Mouse (Mus musculus) midbrain, embryonic 14.5 days (tissue): ENCODE measurements around the gene Nsd2. TPM values are rescaled to one million over a fixed set of nuclear protein-coding genes. Genes with fewer than 3 reads are reported as not detected.
"Not testable (repeated sequence)": the region's sequence is repeated elsewhere in the genome, so short reads cannot be mapped to it uniquely, and the experiment has no call there.

Experiments
- ATAC-seq: fragments of 200-750 bp; cut with Nextera tagmentation; 2 replicates; pipeline ENCODE4 v1.8.0; 2017; ENCODE audit warnings: moderate number of reproducible peaks, moderate library complexity; ENCODE audit not compliant: low FRiP score, low TSS enrichment
- DNase-seq: peaks from one replicate; pipeline ENCODE4 v3.0.0-alpha.2; 2015
- H3K27ac ChIP-seq: fragments of 300-500 bp; sonication (generic); replicated peaks from 2 replicates; pipeline ENCODE4 v1.5.1; 2014; ENCODE audit warnings: mild to moderate bottlenecking, low read depth, low read length, moderate library complexity
- H3K27me3 ChIP-seq: fragments of 300-500 bp; sonication (generic); 2 replicates; pipeline ENCODE4 v1.6.1; 2014; ENCODE audit warnings: low read length, control low read depth, mixed read lengths; ENCODE audit not compliant: control insufficient read depth, insufficient read depth
- H3K36me3 ChIP-seq: fragments of 300-500 bp; sonication (generic); 2 replicates; pipeline ENCODE4 v1.6.1; 2014; ENCODE audit warnings: low read length, control low read depth; ENCODE audit not compliant: control insufficient read depth, insufficient read depth
- H3K4me1 ChIP-seq: fragments of 300-500 bp; sonication (generic); 2 replicates; pipeline ENCODE4 v1.6.1; 2014; ENCODE audit warnings: mild to moderate bottlenecking, antibody characterized with exemption, low read length, control low read depth; ENCODE audit not compliant: control insufficient read depth, insufficient read depth
- H3K4me2 ChIP-seq: fragments of 300-500 bp; sonication (generic); 2 replicates; pipeline ENCODE4 v1.6.1; 2014; ENCODE audit warnings: mild to moderate bottlenecking, low read length, moderate library complexity
- H3K4me3 ChIP-seq: fragments of 300-500 bp; sonication (generic); replicated peaks from 2 replicates; pipeline ENCODE4 v1.5.1; 2014; ENCODE audit warnings: low read depth, low read length
- H3K9ac ChIP-seq: fragments of 300-500 bp; sonication (generic); replicated peaks from 2 replicates; pipeline ENCODE4 v1.6.1; 2014; ENCODE audit warnings: mild to moderate bottlenecking, low read length, moderate library complexity
- H3K9me3 ChIP-seq: fragments of 300-500 bp; sonication (generic); 2 replicates; pipeline ENCODE4 v1.6.1; 2016; ENCODE audit warnings: low read length, control low read depth, mixed read lengths; ENCODE audit not compliant: control insufficient read depth
- WGBS: fragments of 180-500 bp; shearing (Covaris S2); extraction: QIAGEN DNeasy Blood & Tissue Kit; methylation state at CpG from one replicate; pipeline ENCODE4 v1.1.7; 2014; 5-methylcytosine and 5-hydroxymethylcytosine counted together
- polyA plus RNA-seq: library from polyadenylated mRNA; unstranded; fragments of >200 nt; fragmentation: Nextera tagmentation; extraction: Ambion mirVana; gene quantifications from 2 replicates; pipeline ENCODE4 v1.2.1, GENCODE M21; 2014

Nsd2 gene
- polyA plus RNA-seq, 1 experiment from 2014 or later = 119 TPM

DNA sequence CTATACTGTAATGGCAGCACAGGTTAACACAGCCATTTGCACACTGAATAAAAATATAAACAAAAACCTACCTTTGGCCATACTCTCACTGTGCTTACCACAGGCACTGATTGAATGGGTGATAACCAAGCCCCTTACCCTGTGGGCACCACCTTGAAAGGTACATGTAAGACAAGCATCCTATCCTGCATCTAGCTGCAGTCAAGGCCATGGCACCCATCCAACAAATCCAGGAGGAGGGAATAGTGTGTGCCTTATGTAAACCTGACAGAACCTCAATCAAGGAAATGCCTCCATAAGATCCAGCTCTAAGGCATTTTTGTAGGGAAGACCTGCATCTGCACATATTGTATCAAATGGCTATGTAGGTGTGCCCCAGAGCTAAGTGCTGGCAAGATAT, 105.6 kb downstream of the Nsd2 start:
- Histone ChIP-seq H3K9me3 (no peaks in the 10 kb centered on the region; the same call in 1 of the 2 replicates), H3K36me3 (peaks cover 34% of the 10 kb centered on the region), H3K27ac (no peak overlapping the region), H3K4me3 (no peak overlapping the region), H3K4me1 (no peaks in the 10 kb centered on the region), H3K4me2 (no peak overlapping the region), H3K9ac (no peak overlapping the region), H3K27me3 (no peaks in the 10 kb centered on the region)
- no peak for DNase-seq
- no peak for ATAC-seq

DNA sequence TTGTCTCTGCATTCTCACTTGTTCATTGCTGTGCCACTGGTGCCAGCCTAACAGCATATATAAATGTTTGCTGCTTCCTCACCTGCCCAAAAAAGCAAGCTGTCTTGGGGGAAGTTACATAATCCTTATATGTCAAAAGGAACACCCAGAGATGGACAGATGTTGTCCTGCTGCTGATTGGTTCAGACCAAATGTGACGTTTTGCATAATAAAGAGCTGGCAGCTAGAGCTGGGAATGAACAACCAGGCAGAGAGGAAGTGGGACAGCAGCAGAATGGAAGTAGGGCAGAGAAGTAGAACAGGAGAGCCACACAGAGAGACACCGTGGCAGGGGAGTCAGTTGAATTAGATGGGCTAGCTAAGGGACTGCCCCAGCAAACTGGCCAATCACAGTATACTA, 111.9 kb downstream of the Nsd2 start:
- H3K9me3 ChIP-seq = no peaks in the 10 kb centered on the region; the same call in 1 of the 2 replicates
- ATAC-seq = no peak
- WGBS = 81% methylated on average over 2 of the region's 2 CpGs
- H3K4me1 ChIP-seq = peaks cover 24% of the 10 kb centered on the region
- peaks cover 16% of the 10 kb centered on the region; the same call in 1 of the 2 replicates for H3K36me3 ChIP-seq
- H3K9ac ChIP-seq = no peak overlapping the region
- no peak overlapping the region for H3K4me2 ChIP-seq
- H3K27me3 ChIP-seq = no peaks in the 10 kb centered on the region
- no peak overlapping the region for H3K4me3 ChIP-seq
- H3K27ac ChIP-seq = no peak overlapping the region
- no peak for DNase-seq

DNA sequence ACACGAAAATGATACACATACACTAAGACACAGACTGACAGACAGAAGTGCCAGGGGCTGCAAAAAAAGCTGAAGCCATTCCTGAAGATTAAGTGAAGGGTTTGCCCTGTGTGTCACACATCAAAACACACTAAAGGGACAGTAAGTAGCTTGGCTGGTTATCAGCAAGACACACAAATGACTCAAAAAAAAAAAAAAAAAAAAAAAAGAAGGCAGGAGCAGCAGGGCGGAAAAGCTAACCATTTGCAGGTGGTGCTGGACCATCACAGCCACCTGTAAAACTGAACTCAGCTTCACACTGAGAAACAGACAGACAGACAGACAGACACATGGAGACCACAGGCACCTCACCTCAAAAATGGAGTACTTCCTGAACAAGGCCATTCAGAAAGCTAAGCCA, 113.6 kb downstream of the Nsd2 start:
- 81% methylated on average over 2 of the region's 2 CpGs for WGBS
- no peak overlapping the region for H3K4me3 ChIP-seq

DNA sequence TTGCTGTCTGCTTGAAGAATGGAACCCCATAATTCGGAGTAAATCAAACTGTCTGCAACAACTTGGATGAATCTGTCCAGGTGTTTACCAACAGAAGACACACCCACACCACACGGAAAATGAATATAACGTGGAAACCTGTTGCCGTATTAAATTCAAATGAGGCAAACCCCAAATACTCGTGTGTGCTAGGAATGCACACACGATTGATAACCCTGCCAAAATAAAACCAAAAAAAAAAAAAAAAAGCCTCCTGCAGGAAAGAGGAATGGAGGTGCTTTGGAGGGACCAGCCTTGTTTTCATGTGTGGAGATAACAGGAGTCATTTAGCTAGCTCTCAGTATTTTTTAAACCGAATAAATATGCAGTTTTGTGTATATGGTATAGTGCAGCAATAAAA, 114.4 kb downstream of the Nsd2 start:
- no peak for DNase-seq
- Histone ChIP-seq H3K9me3 (no peaks in the 10 kb centered on the region), H3K4me1 (peaks cover 24% of the 10 kb centered on the region), H3K36me3 (peaks cover 7% of the 10 kb centered on the region; the same call in 1 of the 2 replicates), H3K4me3 (peak overlapping the region; percentile 84), H3K27me3 (no peaks in the 10 kb centered on the region), H3K9ac (peak overlapping the region; percentile 70; the same call in 1 of the 2 replicates), H3K27ac (no peak overlapping the region), H3K4me2 (peak overlapping the region; percentile 62)
- WGBS = 84% methylated on average over 7 of the region's 7 CpGs
- ATAC-seq = no peak

More for the DNA sequence above, 113.6 kb downstream of the Nsd2 start:
- Histone ChIP-seq H3K27ac (no peak overlapping the region), H3K4me2 (peak overlapping the region; percentile 62), H3K9ac (no peak overlapping the region), H3K4me1 (peaks cover 24% of the 10 kb centered on the region), H3K9me3 (no peaks in the 10 kb centered on the region; the same call in 1 of the 2 replicates), H3K27me3 (no peaks in the 10 kb centered on the region), H3K36me3 (peaks cover 13% of the 10 kb centered on the region; the same call in 1 of the 2 replicates)
- DNase-seq (no peak), ATAC-seq (no peak)

DNA sequence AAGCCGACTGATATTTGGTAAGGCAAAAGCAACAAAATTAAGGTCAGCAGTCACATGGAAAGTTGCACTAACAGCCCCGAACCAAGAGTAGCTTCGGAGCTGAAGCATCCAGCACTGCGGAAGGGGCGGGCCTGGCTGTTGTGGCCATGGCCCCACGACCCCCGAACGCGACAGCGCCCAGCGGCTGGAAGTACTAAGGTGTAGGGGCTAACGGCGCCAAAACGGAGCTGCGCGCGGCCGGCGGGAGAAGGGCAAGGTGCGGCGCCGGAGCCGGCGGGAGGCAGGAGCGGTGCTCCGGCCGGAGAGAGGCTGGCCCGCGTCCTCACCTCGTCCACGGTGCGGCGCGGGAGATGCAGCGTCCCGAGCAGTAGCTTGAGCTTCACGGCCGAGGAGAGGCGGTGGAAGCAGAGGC, 115.2 kb downstream of the Nsd2 start:
- Histone ChIP-seq H3K9me3 (no peaks in the 10 kb centered on the region), H3K36me3 (0 out of 2 replicates have a peak, but pooled peaks cover 4% of the 10 kb centered on the region), H3K27me3 (no peaks in the 10 kb centered on the region), H3K4me3 (peak overlapping the region; percentile 84), H3K4me1 (peaks cover 24% of the 10 kb centered on the region), H3K4me2 (peak overlapping the region; percentile 62), H3K9ac (peak overlapping the region; percentile 70), H3K27ac (peak overlapping the region; percentile 95)
- WGBS = under 1% methylated on average over 39 of the region's 39 CpGs
- ATAC-seq (peak; percentile 79), DNase-seq (no peak)

DNA sequence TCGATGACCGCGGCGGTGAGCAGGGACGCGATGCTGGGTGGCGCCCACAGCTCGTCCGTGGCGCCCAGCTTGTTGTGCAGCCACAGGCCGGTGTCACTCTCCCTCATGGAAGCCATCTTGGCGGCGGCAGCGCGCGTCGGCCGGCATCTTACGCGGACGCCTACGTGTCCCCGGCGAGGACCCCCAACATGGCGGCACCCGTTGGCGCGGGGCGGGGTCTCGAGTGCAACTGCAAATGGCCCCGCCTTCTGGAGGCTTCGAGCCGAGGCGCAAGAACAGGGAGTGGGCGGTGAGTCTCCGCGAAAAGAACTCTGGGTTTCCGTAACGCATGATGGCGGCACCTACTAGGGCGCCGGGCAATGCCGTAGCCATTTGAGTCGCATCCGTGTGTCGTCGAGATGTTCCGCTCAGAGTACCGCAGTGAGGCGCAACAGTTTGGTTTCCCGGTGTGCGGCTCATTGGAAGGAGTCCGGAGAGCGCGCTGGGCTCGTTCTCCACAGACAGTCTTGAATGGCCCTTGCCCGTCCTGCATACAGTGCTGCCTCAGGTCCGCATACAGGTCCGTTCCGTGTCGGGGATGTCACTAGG, 115.7 kb downstream of the Nsd2 start, which contains the start of gene Nelfa:
Gene Nelfa (minus strand): TSS at position 294 of the 588 bp plus-strand sequence.
- Histone ChIP-seq H3K36me3 (0 out of 2 replicates have a peak, but pooled peaks cover 4% of the 10 kb centered on the region), H3K9me3 (peaks cover 4% of the 10 kb centered on the region; the same call in 1 of the 2 replicates), H3K4me2 (peak within 1 kb of the TSS; percentile 62), H3K4me1 (peaks cover 24% of the 10 kb centered on the region), H3K27ac (peak within 1 kb of the TSS; percentile 95), H3K9ac (peak within 1 kb of the TSS; percentile 70), H3K27me3 (no peaks in the 10 kb centered on the region), H3K4me3 (peak within 1 kb of the TSS; percentile 84)
- ATAC-seq (peak; percentile 97), DNase-seq (peak; percentile 100)
- WGBS = under 1% methylated on average over 60 of the region's 61 CpGs

DNA sequence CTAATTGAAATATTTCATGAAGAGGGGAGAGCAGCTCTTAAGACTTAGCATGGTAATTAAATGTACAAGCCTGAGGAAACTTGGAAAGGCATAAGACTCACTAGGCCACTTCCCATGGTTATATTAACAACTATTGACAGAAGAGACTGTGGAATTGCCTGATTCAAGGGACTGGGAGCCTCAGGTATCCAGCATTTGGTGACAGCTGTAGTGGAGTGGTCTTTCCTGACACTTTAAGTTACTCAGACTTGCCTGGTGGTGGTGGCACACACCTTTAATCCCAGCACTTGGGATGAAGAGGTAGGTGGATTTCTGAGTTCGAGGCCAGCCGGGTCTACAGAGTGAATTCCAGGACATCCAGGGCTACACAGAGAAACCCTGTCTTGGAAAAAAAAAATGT, 116.7 kb downstream of the Nsd2 start:
- Histone ChIP-seq H3K27me3 (no peaks in the 10 kb centered on the region), H3K36me3 (0 out of 2 replicates have a peak, but pooled peaks cover 2% of the 10 kb centered on the region), H3K4me3 (peak overlapping the region; percentile 84; the same call in 1 of the 2 replicates), H3K27ac (no peak overlapping the region), H3K4me2 (peak overlapping the region; percentile 55), H3K9ac (no peak overlapping the region; the same call in 1 of the 2 replicates), H3K9me3 (peaks cover 8% of the 10 kb centered on the region), H3K4me1 (peaks cover 24% of the 10 kb centered on the region)
- no peak for ATAC-seq
- no peak for DNase-seq
- 95% methylated on average over 2 of the region's 2 CpGs for WGBS

DNA sequence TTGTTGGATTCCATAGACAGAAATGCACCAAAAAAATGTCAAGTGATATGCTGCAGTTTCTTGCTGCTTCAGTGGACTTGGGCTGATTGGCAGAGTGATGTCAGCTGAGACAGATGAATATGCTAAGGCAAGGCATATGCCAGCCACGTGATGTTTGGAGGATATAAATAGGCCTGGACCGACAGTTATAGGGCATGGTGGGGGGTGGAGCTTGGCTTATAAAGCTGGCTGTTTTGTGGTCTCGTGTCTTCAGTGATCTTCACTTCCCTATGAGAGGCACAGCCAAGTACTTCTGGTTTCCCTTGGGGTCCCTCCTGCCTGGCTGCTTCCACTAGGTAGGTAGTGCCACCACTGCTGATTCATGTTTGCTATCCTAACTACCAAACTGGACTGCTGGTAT, 117.9 kb downstream of the Nsd2 start:
- H3K9ac ChIP-seq = no peak overlapping the region
- DNase-seq = no peak
- no peak overlapping the region for H3K4me3 ChIP-seq
- no peaks in the 10 kb centered on the region for H3K27me3 ChIP-seq
- no peak overlapping the region for H3K27ac ChIP-seq
- no peak for ATAC-seq
- H3K9me3 ChIP-seq = peaks cover 11% of the 10 kb centered on the region
- WGBS = 97% methylated on average over 3 of the region's 3 CpGs
- peaks cover 19% of the 10 kb centered on the region for H3K4me1 ChIP-seq
- H3K4me2 ChIP-seq = no peak overlapping the region
- no peaks in the 10 kb centered on the region for H3K36me3 ChIP-seq

DNA sequence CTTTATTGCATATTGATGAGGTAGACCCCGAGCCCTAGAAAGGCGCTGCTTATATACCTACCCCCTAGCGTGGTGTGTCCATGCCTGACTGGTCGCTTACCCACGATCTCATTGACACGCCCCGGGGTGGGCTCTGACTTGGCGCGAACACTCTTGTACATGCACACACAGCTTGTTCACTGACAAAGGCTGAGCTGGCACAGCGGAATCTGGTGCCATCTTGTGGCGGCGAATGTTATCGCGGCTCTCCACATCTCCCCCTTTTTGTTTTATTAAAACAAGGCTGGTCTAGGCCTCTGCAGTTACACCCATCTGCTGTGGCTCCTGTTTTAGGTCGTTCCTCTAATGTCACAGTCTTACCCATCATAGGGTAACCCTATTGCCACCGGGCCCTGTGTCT, 126.5 kb downstream of the Nsd2 start:
- H3K27me3 ChIP-seq, ATAC-seq, H3K4me2 ChIP-seq, H3K36me3 ChIP-seq, H3K9ac ChIP-seq, DNase-seq, H3K4me1 ChIP-seq, H3K27ac ChIP-seq, H3K4me3 ChIP-seq: not testable (repeated sequence)
- H3K9me3 ChIP-seq = peaks cover 12% of the 10 kb centered on the region
- WGBS = 88% methylated on average over 16 of the region's 16 CpGs
